Mouse (Mus musculus) frontal cortex, postnatal 36 days (tissue): ENCODE data around the gene Akap5.

ENCODE experiments used
- DNase-seq, 2 experiments: peaks; one replicate each; pipeline ENCODE4 v3.0.0; 2022; ENCODE audit warnings: low spot score in 2 of 2

Gene Akap5

DNA sequence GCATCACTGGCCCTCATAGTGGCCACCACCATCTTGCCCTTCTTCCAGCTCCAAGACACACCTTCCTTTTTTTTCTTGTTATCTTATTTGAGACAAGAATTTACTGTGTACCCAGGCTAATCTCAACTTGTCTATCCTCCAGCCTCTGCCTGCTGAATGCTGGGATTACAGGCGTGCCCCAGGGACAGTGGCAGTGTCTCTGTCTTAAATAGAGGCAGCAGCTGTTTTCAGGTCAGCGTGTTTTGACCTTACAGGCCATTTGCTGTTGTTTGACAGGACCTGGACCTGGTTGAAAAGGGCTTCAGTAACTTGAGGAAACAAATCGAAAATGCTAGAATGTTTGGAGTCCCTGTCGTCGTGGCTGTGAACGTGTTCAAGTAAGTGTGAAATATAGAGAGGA lies 14.1 kb upstream of the Akap5 start:
- no peak for DNase-seq

DNA sequence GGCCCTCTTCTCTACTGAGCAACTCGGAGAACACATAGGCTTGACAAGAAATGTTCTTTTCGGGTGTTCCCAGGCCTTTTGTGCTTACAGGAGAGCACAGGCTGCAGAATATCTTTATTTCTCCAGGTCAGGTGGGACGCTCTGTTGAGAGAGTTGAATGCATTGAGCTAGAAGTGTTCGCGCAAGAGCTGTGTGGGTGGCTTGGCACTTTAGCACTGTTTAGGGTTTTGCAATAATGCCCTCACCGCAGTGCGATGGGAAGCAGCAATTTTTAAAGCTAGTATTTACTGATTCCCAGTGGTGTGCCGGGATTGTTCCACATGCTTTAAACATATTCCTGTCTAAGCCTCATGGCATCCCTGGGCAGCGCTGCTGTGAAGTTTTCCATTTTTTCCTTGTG lies 13.5 kb upstream of the Akap5 start:
- no peak for DNase-seq

DNA sequence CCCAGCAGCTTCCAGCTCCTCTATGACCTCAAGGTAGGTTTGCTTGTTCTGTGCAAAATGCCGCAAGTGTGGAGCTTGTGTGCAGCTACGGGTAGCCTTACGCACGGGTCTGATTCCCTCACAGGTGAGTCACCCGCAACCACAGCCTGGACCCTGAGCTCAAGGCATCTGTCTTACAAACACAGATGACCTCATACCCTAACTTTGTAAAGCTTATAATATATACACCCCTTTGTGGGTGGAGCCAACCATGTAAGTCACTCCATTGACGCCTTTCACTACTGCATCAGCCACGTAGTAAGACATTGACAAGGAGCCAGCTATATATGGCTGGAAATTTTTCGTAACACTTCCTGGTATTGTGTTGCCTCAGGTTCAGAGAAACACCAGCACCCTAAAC lies 12.7 kb upstream of the Akap5 start:
- no peak for DNase-seq

DNA sequence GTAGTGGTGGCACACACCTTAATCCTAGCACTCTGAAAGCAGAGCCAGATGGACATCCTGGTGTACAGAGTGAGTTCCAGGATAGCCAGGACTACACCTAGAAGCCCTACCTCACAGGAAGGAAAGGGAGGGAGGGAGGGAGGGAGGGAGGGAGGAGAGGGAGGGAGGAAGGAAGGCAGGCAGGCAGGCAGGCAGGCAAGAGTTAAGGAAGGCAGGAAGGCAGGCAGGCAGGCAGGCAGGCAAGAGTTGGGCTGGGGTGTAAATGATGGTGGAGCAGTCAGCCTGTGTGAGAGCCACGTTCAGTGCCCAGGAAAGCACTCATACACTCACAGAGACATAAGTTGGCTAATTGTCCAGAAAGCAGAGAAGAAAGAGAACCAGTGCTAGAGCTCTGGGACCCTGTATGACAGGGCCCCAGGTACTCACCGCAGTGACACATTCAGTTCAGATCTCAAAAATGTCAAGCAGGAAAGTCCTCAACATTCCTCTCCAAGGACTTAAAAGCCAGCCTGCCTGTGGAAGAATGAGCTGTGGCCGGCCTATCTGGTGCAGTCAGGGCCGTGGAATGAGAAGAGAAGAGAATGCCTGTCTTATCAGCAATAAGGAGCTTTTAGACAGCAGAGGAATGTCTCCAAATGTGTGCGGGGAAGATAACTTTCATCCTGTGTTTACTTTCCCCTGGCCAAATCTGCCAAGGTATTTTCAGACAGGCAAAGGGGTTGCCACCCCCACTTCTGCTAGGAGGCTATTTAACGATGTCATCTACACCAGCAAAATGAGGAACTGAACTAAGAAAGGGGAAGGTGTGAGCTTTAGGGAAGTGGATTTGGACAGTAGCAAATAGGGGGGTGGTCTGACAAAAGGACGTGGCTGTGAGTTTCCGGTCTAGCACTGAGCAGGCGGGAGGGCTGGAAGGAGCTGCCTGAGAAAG lies 6.1 kb upstream of the Akap5 start:
- DNase-seq, result no peak

DNA sequence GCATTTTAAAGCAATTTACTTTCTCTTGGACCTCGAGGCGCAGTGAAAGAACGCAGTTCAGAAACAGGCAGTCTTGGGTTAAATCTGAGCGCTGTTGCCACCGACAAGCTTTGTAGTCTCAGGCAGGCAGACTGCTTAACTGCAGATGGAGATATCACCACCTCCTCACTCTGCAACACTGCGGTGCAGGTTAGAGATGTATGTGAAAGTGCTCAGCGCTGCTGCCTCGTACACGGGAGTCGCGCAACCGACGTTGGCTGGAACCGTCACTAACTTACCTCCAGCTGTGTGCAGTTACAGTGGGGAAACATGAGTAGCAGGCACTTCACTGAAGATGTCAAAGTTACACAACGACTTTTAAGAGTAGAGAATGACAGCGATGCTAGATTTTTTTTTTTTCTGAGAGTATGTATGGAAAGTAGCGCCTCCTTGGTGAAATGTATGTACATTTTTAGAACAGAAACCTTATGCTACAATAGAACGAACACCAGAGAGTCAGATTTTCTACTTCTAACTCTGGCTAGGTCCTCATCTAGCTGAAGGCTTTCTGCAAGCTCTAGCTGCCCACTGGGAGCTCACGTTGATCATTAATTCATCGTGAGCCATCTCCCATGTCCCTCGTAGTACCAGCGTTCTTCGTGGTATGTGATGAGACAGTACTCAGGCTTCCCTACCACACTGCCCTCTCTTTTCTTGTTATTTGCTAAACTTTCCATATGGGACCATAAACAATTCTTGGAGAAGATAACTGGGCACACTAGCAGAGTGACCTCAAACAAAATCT lies 1.9 kb downstream of the Akap5 start:
- DNase-seq, result peak; percentile 70 to 82

DNA sequence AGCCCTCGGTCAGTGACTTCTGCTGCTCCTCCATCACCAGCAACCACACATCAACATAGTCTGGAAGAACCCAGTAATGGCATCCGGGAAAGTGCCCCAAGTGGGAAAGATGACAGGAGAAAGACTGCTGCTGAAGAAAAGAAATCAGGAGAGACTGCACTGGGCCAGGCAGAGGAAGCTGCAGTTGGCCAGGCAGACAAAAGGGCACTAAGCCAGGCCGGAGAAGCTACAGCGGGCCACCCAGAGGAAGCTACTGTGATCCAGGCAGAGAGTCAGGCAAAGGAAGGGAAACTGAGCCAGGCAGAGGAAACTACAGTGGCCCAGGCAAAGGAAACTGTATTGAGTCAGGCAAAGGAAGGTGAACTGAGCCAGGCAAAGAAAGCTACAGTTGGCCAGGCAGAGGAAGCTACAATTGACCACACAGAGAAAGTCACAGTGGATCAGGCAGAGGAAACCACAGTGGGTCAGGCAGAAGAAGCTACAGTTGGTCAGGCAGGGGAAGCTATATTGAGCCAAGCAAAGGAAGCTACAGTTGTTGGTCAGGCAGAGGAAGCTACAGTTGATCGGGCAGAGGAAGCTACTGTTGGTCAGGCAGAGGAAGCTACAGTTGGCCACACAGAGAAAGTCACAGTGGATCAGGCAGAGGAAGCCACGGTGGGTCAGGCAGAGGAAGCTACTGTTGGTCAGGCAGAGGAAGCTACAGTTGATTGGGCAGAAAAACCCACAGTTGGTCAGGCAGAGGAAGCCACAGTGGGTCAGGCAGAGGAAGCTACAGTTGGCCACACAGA lies 4.1 kb downstream of the Akap5 start:
- DNase-seq, result no peak

DNA sequence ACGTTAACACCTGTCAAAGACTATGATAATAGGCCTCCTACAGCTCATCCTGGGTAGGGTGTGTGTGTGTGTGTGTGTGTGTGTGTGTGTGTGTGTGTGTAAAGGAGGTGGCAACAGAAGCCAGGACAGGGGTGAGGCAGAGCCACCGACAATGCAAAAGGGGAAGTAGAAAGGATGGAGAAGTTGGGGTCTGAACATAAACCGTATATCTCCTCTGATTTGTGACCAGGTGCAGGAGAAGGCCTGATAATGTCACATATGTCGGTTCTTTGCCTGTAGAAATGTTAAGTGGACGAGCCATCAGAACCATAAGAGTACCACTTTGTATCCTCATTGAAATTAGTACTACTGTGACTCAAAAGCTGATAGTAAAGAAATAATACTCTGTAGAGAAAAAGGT lies 9.0 kb downstream of the Akap5 start:
- DNase-seq, result no peak

DNA sequence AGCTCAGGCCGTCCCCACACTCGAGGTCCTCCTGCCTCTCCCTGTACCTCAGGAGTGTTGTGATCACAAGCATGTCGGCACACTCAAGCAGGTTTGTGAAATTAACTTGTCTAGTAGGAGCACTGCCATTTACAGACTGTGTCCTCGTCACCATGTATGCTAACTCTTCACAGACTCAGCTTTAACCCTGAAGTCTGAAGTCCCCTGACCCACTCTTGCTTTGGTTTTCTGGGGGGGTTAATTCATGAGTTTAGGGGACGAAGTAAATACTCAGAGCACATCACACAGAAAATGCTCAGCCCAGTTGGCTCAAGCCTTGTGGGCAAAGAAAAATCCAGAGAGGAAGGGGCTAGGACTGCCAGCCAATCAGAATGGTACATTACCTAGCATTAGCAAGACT lies 10.9 kb downstream of the Akap5 start:
- no peak for DNase-seq

DNA sequence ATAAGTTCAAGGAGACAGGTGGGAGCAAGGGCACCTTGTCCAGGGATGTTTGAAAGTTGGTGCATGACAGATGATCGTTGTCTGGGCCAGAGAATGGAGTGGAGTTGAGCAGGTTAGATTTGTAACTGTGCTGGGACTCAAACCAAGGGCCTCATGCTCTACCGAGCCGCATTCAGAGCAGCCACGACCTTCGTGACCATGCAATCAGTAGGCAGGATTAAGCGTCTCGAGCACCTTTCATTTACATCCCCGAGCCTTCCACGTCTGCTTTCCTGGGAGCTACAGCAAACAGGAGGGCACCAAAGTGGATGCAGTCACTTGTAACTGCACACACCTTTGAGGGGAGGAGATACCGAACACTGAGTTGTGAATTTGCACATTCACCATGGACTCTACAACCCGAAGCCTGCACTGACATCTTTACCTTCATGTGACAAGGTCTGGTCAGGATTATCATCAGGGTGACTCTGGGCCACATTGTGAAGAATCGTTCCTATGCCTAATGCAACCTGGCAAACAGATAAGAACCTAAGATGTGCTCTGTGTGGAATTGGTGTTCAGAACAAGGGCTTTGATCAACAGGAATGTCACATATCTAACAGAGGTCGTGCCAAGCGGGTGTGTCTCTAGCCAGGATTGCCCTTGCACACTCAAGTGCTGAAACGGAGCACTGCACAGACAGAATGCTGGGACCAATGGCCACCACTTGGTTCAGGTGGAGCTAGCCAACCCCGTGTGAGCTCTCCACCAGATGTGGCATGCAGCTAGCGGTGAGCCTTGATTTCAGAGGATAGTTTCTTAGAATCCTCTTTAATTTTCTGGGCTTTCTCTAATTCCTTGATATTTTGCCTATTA lies 11.6 kb downstream of the Akap5 start:
- DNase-seq, result no peak

DNA sequence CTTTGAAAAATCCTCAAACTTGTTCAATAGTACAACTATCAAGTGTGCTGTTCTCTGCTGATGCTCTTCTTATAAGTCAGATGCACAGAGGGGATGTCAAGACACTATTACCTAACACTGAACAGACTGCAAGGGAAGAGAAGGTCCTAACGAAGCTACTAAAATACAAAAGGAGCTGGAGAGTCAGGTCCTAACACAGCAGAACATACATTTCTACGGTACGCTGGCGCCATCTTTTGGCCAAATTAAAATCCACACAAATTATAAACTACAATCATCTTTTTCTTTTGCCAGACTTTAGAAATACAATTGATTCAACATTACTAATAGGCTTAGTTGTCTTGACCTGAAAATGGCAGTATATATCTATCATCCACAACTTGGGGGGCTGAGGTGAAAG lies 16.4 kb downstream of the Akap5 start:
- peak; percentile 36 to 79 for DNase-seq

DNA sequence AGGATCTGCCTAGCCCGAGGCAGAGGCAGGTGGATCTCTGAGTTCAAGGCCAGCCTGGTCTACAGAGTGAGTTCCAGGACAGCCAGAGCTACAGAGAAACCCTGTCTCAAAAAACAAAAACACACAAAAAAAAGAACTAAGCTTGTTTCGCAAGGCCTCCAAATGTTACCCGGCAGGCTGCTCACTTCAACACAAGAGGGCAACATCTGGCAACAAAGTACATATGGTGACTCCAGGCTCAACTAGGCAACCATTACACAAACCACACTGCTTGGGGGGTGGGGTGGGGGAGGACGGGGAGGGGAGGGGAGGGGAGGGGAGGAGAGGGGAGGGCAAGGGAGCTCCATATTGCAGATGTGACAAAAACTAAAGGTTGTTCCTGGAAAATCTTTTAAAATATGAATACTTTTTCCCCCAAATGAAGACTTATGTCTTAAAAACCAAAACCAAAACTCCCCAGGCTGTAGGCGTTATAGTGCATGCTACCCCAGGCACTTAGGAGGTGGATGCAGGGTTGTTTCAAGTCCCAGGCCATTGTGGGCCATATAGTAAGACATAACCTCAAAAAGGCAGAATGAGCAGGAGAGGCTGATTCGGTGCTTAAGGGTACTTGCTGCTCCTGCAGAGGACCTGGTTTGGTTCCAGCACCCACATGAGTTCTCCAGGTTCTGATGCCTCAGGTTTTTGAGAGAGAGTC lies 21.2 kb downstream of the Akap5 start:
- no peak for DNase-seq

DNA sequence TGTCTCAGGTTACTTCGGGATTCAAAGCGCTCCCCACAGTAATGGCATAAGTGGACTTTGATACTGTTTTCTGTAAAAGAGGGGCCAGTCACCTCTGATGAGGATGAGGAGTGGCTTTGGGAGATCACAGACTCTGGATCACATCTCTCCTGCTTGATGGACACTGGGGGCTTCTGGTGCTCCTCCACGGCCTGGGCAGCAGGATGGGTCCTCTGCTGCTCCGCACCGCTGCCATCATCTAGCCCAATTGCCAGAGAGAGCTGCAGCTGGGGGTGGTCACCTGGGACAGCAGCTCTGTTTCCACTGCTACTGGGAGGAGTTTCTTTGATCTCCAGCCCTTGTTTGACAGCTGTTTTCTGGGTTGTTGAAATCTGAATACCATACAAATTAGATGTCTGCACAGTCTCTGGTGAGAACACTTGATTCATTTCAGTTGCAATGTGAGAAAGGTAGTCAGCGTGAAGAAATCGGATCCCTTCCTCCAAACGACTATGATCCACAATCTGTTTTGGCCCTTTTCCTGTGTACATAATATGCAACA lies 25.1 kb downstream of the Akap5 start:
- DNase-seq, result no peak

DNA sequence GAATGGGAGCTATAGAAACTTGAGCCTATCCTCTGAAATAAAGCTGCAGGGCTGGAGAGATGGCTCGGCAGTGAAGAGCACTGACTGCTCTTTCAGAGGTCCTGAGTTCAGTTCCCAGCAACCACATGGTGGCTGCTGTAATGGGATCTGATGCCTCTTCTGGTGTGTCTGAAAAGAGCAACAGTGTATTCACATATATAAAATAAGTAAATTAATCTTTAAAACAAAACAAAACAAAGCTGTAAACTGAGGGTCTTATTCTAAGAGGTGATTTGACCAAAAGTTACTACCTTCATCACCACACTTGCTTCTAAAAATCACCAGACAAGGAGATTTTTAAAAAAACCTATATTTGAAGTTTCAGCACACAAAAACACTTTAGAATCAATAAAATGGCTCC lies 36.2 kb downstream of the Akap5 start:
- DNase-seq, result no peak

DNA sequence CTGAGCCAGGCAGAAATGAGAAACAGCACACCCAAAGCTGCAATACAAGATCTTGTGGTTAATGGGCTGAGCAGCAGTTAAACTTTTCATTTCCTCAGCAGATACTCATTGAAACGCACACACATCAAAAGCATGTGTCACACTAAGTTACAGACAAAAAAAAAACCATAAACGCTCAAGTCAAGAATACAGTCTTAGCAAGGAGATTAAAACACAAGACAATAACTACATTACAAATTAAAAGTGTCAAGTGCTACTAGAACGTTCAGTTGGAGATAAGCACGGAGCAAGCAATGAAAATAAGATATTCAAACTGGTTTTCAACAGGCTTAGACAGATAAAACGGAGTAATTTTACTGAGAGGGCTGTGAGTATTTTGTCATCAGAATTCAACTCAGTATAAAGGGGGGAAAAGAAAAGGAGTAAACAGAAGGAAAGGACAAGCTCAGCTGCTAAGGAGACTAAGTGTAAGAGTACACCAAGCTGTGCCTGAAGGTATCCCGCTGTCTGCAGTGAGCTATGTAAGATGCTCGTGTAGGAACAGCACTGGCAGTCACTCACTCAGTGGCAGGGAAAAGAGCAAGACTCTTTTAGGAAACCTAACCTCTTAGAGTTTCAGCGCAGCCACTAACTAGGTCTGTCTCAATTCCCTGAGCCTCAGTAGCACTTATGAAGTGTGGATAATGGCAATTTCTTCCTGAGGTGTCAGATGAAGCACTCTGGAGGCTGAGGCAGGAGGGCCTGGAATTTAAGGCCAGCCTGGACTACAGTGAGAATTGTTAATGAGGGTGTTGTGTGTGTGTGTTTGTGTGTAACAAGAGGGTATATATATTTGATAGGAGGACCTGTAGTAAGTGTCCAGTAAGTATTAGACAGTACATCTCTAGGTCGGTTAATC lies 37.0 kb downstream of the Akap5 start:
- no peak for DNase-seq

DNA sequence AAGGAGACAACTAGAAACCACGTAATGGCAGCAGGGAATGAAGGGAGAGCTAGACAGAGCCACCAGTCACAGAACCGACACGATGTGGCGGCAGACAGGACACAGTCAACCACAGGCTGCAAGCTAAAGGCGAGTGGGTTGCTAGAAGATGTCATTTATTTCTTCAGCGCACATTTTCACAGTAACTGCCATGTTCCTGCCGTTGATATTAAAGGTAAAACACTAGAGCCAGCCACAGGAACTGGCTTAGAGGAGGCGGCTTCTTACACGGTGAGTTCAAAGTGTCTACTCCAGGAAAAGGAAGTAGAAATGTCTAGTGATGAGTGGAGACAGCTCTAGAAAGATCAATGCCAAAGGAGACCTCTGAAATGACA lies 37.6 kb downstream of the Akap5 start:
- DNase-seq, result no peak

DNA sequence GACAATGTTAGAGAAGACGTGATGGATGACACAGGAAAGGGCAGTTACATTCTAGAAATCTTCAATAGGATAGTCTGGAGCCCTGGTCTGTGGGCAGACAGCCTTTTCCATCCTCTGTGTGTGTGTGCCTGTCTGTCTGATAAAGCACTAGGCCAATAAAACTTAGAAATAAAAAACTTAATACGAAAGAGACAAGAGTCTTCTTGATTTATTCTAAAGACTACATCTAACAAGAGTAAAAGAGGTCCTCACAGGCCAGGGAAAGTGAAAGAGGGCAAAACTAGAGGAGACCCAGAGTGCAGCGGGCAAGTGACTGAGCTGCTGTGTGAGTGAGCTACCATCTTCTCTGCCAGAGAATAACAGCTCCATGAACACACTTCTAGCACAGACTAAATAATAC lies 41.6 kb downstream of the Akap5 start:
- DNase-seq, result no peak

DNA sequence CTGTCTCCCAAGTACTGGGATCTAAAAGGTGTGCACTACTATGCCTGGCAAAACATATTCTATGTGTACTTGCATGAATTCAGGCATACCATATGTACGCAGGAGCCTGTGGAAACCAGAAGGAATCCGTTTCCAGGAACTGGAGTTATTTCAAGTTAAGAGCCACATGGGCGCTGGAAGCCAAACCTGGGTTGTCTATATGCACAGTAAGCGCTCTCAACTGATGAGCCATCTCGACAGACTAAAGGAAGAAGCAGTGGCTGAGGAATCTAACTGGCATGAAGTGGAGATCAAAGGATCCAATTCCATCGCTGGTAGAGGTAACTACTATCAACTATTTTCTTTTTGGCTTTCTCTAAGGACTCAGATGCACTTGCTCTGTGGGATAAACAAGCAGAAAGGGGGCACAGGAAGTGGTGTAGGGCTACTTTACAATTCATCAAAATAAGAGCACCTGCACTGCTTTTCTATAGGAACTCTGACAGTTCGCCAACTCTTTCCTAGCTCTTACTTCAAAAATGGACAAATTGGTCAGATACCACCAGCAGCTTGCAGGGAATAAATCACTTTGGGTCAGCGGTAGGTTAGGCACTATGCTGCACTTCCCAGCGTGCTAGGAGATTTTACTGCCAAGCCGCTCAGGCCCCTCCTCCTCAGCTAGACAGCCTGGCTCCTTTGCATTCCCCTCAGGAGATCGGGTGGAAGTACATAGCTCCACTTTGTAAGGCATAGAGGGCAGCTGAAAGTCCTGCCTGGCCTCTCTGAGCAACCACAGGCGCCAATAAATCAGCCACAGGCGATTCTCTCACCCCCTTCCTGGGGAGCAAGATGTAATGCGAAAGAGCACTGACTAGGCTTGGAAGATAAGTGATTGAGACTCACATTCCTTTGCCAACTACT lies 42.7 kb downstream of the Akap5 start:
- DNase-seq, result peak in 1 of 2 experiments; percentile 9

DNA sequence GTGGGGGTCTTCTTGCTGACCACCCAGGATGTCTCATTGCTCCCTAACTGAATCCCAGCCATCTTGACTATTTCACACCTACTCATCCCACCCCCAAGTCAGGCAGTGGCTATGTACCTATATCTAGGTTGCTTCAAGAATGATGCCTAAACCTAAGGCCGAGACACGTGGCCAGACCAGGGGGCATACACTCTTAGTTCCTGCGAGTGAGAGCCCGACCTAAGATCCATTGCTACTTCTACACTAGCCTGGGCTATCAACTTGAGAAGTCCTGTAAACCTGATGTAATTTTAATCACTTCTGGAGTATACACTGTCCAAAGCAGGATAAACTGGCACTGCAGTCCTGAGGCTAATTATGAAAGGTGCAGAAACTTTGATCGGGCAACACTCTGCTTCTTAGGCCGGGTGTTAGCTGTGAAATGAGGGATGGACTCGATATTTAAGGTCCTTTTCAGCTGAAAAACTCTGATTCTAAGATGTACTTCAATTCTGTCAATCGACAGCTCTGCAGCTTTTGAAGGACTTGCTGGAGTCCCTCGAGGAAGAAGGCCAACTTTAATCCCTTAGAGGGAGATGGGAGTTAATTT lies 43.6 kb downstream of the Akap5 start:
- no peak for DNase-seq
